Mouse (Mus musculus) brain, embryonic 14.5 days (tissue): Measurements from ENCODE around the gene Xntrpc.

Source experiments
- CTCF ChIP-seq: fragments of 200-500 bp; IDR thresholded peaks from 2 replicates; pipeline ENCODE4 v1.5.1; 2012; ENCODE audit warnings: inconsistent platforms, mild to moderate bottlenecking, moderate library complexity, borderline replicate concordance; ENCODE audit not compliant: insufficient read depth, insufficient read length; ENCODE audit errors: extremely low read depth
- POLR2A ChIP-seq: fragments of 200-500 bp; IDR thresholded peaks from 2 replicates; pipeline ENCODE4 v1.6.1; 2012; ENCODE audit warnings: mild to moderate bottlenecking, inconsistent platforms, borderline replicate concordance; ENCODE audit not compliant: poor library complexity, insufficient read depth, insufficient read length, severe bottlenecking; ENCODE audit errors: extremely low read depth

GRCm38 (mm10) chr7:102102696-102103095 is 37.2 kb downstream of the Xntrpc start:
- TF ChIP-seq POLR2A, result no peak
- TF ChIP-seq CTCF, result no peak
